Mouse (Mus musculus): ENCODE results near the gene Efemp2.

The Efemp2 gene

GRCm38 (mm10) chr19:5496052-5496370 lies 22.3 kb downstream of the Efemp2 start:
- DNase-seq (ENCODE audit: low spot score in 2 of 2) = no peak

GRCm38 (mm10) chr19:5500330-5500875 lies 26.6 kb downstream of the Efemp2 start:
- DNase-seq (ENCODE audit: low spot score in 2 of 2) = no peak

- no peak for DNase-seq (ENCODE audit: low spot score in 2 of 2)
These were observed 29.9 kb downstream of the Efemp2 start, which contains the start of gene 1700020D05Rik for GRCm38 (mm10) chr19:5503687-5504086. Gene 1700020D05Rik, minus strand, starts transcription at chr19:5503787.

GRCm38 (mm10) chr19:5510031-5511026 lies 36.6 kb downstream of the Efemp2 start, which contains the start of gene Snx32:
Gene Snx32, minus strand, starts transcription at chr19:5510538.
- peak; percentile 99 for DNase-seq (ENCODE audit: low spot score in 2 of 2)

DNA sequence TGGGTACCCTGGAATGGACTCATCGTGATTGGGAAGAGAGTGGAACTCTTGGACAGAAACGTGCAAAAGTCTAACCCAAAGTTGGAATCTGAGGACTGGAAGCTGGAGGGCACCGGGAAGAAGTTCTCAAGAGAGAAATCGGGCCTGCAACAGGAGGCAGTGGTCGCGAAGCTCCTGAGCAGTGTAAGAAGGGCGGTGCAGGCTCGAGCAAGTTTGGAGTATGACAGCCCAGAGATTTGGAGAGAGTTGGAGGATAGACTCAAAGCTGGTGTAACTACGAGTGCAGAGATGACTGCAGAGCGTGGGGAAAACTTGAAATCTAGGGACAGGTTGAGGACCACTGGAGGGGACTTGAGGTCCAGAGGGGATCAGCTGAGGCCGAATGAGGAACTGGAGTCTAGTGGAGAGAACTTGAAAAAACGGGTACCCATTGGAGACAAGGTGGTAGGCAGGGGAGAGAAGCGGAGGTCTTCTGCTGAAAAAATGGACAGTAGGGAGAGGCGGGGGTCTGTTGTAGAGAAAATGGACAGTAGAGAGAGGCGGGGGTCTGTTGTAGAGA lies 37.4 kb downstream of the Efemp2 start:
- DNase-seq (ENCODE audit: low spot score in 2 of 2) = peak in 1 of 2 experiments; percentile 15

DNA sequence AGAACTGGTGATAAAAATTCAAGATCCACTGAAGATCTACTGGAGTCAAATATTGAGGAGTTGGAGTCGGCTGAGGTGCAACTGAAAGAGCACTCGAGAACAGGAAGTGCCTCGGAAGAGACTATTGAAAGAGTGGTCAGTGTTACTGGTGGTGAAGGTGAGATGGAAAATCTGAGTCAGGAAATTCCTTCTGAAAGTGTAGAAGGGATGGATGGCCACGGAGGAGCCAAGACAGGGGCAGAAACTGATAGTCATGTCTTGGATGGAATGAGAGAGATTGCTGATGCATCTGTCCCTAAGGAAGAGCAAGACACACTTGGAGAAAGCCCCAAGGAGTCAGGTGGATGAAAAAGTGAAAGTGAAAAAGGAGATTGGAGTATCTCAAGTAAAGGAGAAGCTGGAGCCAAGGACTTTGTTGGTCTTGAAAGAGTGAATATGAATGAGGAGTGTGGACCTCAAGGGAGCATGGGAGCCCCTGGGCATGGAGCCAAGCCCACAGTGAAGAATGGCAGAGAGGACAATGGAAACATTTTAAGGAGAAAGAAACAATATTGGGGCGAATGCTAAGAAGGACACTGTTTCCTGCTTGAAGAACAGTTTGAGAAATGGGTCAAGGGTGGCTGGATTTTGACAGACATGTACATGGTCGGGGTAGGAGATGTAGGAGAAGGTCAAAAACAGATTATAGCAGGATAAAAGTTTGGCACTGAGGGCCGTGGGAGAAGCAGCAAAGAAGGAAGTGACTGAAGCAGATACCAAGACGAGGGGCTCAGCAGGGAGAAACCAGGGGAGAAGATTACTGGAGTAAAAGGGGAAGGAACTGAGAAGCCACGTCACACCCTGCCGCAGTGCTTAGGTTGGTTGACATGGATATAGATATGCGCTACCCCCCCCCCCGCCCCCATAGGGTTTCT lies 38.6 kb downstream of the Efemp2 start:
- no peak for DNase-seq (ENCODE audit: low spot score in 2 of 2)

- no peak for DNase-seq (ENCODE audit: low spot score in 2 of 2)
These were observed 39.2 kb downstream of the Efemp2 start for GRCm38 (mm10) chr19:5513005-5513349.

- DNase-seq (ENCODE audit: low spot score in 2 of 2) = no peak
These were observed 42.4 kb downstream of the Efemp2 start for GRCm38 (mm10) chr19:5515840-5516777.

DNA sequence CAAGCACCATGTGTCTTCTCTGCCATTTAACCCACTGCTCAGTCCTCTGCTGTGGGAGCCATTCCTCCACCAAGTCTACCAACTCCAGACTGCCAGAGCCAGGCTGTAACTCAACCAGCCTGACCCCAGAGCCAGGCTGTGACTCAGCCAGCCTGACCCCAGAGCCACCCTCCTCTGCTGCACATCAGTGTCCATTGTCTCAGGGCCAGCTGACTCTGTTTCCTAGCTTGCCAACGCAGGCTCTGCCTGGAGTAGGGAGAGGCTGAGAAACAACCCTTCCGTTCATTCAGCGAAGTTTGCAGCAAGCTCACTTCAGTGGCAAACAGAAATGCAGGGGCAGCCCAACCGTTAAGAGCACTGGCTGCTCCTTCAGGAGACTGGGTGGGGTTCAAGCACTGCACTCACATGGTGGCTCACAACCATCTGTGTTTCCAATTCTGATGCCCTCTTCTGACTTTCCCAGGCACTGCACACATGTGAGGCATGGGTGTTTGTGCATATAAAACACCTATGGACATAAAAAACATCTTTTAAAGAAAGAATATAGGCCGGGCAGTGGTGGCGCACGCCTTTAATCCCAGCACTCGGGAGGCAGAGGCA lies 43.3 kb downstream of the Efemp2 start:
- no peak for DNase-seq (ENCODE audit: low spot score in 2 of 2)

DNA sequence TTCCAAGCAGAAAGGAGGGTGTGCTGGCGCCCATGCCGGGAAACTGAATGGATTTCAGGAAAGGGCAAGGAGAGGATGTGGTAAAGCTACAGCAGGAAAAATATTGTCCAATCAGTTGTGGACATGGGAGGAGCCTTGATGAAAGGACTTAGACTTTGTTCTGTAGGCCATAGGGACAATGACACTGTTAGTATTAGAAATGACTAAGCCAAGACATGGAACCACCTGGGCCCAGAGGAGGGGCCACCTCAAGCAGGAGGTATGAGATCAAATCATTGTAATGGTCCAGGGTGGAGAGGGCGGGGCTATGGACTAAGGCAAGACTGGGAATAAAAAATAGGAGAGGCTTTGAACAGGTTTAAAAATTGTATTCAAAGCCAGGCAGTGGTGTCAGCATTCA lies 45.0 kb downstream of the Efemp2 start:
- DNase-seq (ENCODE audit: low spot score in 2 of 2) = no peak

DNA sequence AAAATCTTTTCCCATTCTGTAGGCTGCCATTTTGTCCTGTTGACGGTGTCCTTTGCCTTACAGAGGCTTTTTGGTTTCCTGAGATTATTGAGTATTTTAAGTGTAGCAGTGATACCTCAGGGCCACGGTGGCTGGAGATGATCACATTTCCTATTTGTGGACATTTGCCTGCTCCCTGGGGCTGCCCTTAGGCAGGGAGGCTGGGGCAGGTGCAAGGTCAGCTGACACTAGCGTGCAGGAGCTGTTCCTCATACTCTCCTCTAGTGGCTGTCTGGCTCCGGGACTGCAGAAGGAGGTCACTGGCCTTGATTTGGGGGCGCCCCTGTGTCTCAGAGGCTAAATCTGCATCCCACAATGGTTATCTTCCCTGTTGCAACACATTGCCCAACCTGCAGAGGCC lies 51.5 kb downstream of the Efemp2 start:
- no peak for DNase-seq (ENCODE audit: low spot score in 2 of 2)

DNA sequence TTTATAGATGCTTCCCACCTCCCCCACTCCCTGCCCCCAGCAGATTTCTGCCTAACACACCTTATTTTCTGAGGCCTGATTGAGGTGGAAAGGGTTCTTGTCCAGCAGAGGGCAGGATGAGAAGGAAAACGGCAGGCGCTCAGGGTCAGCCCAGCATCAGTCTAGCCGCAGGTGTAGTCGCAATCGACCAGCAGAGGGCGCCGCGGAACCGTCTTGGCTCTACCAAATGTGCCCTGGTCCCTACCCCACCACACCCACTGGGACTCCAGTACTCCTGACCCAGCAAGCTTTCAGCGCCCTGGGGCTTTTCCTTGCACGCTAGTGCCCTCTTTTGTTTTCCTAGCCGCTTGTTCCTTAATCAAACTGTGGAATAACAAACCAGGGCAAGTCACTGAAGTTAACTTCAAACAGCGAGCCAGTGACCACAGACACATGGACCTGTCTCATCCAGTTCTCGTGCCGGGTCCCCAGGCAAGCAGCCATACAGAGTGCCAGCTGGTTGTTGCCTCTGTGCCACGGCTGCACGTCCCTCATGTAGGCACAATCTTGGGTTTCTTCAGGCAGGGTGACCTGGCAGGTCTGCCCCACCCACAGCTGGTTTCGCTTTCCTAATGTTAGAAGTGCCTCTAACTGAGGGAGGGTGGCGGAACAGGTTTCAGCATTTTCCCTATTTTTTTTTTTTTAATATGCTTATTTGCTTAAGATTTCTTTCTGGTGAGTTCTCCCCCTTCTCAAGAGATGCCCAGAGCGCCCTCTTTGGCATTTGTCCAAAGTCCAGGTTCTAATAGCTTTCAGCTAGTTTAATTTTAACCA lies 55.8 kb downstream of the Efemp2 start:
- peak; percentile 94 to 95 for DNase-seq (ENCODE audit: low spot score in 2 of 2)

GRCm38 (mm10) chr19:5530138-5530524 lies 56.4 kb downstream of the Efemp2 start:
- no peak for DNase-seq (ENCODE audit: low spot score in 2 of 2)

Measured in heart, adult 9 months (tissue).